Mouse (Mus musculus) frontal cortex, adult (tissue): ENCODE measurements around the gene Rab3a.

Experiments used
- ATAC-seq: cut with Nextera tagmentation; 2 replicates; pipeline ENCODE4 v1.9.2; 2017; ENCODE audit warnings: mild to moderate bottlenecking, moderate library complexity, mixed read lengths; ENCODE audit not compliant: low TSS enrichment

The Rab3a gene

DNA sequence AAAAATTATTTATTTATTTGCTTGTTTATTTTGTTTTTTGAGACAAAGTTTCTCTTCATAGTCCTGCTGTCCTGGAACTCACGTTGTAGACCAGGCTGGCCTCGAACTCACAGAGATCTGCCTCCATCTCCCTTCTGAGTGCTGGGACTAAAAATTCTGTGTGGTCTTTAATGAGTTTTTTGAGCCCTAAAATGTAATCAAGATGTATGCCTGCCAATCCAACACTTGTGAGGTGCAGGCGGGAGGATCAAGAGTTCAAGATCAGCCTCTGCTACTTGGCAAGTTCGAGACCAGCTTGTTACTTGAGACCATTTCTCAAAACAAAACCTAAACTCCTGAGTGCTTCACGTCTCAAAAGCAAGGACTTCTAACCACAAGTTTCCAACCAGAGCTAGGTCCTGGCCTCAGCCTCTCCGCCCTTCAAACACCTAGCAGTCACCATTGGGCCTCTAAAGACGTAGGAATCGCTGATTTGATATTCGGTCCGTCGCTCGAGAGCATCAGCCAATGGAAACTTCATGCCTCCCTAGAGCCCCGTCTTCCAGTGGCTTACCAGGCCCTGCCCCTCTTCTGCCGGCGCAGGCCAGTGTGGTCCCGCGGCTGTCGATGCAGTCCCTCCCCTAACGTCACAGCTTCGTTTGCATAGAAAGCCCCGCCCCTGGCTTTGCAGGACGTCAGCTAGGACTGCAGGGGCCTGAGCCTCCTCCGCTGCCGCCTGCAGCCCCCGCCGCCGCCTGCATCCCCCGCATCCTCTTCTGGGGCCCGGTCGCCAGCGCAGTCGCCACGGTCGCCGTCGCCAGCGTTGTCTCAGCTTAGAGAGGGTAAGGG lies at the start of gene Rab3a:
Rab3a (plus strand) TSS at position 637 of the 828 bp plus-strand sequence.
- ATAC-seq = peak; percentile 80

DNA sequence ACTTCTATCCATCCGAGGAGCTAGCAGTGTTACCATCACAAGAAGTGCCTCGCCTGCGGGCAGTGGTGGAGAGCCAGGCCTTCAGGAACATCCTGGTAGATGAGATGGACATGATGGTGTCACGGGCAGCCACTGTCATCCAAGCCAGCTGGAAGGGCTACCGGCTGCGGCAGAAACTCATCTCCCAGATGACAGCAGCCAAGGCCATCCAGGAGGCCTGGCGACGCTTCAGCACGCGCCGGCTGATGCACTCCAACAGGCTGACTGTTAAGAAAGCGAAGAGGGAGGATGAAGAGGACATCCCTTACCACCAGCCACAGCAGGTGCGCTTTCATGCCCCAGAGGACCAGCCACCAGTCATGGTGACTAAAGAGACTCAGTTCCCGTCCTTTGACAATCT lies 46.2 kb upstream of the Rab3a start:
- ATAC-seq = no peak

DNA sequence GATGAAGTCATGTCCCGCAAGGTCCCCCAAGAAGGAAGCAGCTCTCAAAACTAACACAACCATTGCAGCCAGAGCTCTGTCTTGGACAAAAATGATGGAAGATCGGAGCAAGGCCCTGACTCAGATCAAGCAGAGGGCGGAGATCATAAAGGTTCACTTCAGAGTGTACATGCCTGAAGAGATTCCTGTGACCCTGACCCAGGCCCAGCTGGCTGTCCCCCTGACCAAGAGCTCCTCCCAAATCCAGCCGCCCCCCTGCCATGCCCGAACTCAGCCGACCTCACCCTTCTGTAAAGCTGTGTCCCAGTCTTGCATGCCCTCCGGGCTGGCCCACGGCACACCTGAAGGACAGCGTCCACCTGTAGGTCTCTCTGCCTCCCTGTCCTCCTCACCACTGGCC lies 44.7 kb upstream of the Rab3a start:
- no peak for ATAC-seq

- no peak for ATAC-seq
These were observed 44.2 kb upstream of the Rab3a start for GRCm38 (mm10) chr8:70710296-70710695.

DNA sequence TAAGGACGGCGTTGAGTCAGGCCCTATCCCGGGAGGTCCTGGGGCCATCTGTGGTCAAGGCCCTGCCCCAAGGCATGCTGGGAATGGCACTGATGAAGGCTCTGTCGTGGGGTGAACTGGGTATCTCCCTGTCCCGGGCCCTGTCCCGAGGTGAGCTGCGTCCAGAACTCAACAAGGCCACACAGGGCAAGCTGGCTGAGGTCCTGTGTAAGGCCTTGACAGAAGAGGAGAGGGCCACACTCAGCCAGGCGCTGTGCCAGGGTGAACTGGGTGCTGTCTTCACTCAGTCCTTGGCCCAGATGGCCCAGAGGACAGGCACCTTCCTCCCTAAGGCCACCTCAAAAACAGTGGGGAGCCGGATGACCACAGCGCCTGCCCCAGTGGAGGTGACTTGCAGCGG lies 43.4 kb upstream of the Rab3a start:
- ATAC-seq = no peak

DNA sequence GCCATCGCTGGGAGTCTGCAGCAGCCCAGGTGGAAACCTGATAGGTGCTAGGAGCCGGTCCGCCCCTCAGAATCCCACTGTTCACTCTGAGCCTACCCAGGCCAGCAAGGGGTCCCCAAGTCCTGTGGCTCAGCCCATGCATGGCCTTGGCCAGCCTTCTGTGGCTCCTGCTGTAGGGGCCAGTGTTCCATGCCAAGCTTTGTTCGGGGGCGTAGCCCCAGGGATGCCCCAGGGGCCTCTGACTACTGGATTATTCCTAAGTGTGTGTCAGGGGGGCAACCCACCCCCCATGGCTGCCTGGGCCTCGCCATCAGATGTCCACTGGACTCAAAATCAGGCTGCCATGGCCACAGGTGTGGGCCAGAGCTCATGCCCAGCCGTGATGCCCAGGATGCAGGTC lies 40.5 kb upstream of the Rab3a start:
- ATAC-seq = no peak

- ATAC-seq = no peak
These were observed 39.4 kb upstream of the Rab3a start for GRCm38 (mm10) chr8:70715086-70715485.

DNA sequence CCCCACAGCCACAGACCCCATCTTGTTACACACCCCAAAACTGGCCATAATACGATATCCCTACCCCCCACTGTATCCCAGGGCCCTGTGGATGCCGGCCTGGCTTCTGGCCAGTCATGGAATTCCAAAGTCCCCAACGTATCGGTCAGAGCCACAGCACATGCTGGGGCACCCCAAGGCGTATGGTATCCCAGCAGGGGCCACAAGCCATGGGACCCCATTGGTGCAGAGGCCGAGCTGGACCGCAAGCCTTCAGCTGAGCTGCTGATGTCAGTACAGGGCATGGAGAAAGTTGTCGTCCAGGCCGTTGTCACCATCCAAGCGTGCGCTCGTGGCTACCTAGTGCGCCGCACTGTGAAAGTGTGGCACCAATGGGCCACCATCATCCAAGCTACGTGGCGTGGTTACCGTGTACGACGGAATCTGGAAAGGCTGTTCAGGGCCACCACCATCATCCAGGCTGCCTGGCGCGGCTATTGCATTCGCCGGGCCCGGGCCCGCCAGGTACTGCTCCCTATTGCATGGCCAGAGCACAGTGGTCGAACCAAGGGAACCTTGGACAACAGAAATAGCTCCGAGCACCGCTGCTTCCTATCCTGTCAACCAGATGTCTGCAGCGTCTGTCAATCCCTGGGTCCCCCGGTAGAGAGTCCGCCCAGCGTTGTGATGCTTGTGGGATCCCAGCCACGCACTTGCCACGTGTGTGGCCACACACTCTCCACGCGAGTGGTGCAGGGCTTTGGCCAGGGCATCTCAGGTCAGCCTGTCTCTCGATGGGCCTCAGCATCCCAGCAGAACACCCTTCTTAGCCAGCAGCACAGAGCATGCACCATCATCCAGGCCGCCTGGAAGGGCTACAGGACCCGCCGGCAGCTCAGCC lies 37.7 kb upstream of the Rab3a start:
- no peak for ATAC-seq

DNA sequence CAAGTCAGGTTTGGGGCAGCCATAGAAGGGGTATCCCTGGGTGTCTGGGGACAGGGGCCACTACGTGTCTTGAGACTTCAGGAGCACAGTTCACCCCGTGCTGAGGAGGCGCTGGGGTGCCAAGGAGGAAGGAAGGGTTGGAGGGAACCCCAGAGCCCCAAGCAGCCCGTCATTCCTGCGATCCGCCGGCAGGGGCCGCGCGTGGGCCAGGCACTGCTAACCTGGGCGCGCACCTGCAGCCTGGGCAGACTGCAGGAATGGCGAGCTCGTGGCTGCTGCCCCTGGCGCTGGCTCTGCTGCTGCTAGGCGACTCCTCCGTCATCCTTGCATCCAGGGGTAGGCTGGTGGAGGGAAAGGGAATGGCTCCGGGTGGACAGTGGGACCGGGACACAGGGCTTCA lies 36.2 kb upstream of the Rab3a start, which contains the start of gene Gm3336:
Gm3336 (plus strand) TSS at position 247 of the 400 bp plus-strand sequence.
- peak; percentile 74 for ATAC-seq

DNA sequence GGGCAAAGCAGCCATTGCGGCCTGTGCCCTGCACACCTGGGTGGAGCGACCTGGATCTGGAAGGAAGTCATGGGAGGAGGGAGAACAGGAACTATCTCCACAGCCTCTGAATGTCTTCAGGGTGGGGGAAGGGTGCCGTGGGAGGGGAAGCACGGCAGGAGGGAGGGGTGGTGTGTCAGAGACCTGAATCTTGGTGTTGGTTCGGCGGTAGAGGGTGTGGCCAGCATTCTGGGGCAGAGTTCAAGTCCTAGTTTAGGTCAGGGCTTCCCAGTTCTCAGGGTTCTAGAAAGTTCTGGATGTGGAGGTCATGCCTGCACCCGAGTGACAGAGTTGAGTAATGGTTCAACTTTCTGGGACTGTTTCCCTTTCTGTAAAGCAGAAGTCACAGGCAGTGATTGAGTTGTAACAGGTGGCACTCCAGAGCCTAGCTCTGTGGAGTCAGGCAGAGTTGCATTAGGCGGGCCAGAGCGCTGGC lies 34.6 kb upstream of the Rab3a start:
- no peak for ATAC-seq

DNA sequence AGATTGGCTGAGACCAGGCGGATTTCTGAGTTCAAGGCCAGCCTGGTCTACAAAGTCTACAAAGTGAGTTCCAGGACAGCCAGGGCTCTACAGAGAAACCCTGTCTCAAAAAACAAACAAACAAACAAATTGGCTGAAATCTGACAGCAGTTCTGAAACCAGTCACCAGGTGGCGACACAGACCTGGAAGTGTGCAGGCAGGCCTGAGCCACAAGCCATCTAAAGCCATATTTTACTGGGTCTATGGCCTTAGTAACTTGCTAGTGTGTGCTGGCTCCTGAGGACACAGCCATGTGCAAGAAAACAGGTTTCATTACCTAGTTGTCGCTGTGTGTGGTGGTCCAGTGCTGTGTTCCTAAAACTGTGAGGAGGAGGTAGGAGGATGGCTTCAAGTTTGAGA lies 33.7 kb upstream of the Rab3a start:
- 0 out of 2 replicates have a peak, but pooled peaks have one; percentile 56 for ATAC-seq

- no peak for ATAC-seq
These were observed 32.9 kb upstream of the Rab3a start for GRCm38 (mm10) chr8:70721601-70722000.

DNA sequence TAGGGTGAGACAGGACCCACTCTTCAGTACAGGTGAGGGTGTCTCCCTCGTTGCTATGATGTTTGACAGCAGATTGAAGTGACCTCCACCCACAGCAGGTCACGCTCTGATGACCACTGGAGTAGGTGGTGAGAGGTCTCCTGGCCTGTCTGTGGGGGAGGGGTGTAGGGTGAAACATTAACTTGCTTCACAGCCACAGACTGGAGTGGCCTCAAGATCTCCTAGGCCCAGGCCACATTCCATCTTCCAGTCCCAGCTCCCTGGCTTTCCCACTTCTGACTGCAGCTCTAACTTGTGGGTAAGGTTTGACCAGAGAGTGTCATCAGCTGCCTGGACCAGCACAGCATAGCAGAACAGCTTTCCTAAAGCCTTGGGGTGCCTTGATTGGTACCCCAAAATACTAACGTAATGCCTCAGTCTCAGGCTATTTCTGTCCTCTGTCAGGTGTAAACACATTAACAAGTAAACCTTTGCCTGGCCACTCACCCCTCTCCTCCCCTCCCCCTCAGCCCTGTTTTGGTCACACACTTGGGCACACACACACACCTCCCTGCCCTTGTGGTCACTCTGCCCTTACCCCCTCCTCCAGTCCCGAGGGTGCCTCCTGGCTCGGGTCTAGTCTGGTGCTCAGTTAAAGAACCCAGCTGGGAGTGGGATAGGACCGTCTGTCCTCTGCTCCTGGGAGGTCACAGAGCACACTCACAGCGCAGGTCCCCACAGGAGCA lies 30.8 kb upstream of the Rab3a start, which contains the start of gene Pde4c:
Pde4c (plus strand) TSS at position 235 of the 725 bp plus-strand sequence.
- ATAC-seq = no peak

- ATAC-seq = no peak
These were observed 30.3 kb upstream of the Rab3a start for GRCm38 (mm10) chr8:70724216-70724615.

GRCm38 (mm10) chr8:70725792-70726447 lies 28.6 kb upstream of the Rab3a start:
- ATAC-seq = no peak

DNA sequence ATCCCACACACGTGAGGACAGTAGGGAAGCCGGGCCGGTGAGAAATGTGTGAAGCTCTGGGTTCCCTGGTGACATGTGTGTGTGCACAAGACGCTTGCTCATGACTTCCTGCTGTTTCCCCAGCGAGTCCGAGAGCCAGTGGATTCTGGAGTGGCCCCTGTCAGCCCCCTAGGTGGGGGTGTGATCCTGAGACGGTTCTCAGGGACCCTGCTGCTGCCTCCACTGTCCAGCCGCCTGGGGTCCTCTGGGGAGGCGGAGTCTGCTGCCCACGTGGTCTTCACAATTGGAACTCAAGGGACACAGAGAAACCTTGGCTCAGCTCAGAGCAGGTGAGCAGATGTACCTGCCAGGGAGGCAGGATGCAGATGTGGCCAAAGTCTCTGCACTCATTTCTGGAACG lies 27.8 kb upstream of the Rab3a start:
- ATAC-seq = no peak

GRCm38 (mm10) chr8:70729808-70730475 lies 24.5 kb upstream of the Rab3a start:
- peak; percentile 20; the same call in 1 of the 2 replicates for ATAC-seq

DNA sequence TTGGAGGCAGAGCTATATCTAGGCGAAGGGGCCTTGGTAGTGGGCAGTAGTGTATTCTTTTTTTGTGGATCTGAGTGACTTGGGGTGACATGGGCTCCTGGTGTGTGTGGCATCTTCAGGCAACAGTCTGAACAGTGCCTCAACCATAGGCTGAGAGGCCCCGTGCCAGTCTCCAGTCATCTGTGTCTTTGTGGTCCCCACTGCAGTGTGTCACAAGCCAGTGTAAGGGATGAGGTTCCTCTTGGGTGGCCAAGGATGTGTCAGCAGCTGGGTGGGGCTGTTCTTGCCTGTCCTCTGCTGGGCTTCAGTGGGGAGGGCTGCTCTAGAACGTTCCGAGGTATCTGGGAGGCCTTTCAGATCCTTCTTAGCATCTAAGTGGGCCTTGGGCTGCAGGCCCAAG lies 23.5 kb upstream of the Rab3a start:
- no peak for ATAC-seq

GRCm38 (mm10) chr8:70737705-70738104 lies 16.8 kb upstream of the Rab3a start:
- ATAC-seq = no peak

DNA sequence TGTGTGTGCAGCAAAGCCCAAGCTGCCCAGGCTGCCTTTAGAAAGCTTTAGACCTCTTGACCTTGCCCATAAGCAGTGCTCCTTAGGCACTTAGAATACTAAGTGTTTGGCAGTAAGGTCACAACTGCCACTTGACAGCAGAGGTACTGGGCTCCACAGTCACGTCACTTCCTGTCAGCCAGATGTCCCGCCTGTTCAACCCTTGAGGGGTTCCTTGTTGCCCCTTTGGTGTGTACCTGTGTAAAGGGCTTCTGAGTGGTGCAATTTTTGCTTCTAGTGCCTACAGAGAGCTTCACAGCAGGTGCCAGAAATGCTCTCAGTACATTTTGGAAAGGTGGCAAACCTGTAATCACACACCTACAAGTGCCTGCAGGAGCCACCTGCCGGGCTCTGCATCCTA lies 16.3 kb upstream of the Rab3a start:
- ATAC-seq = no peak

GRCm38 (mm10) chr8:70741661-70742060 lies 12.8 kb upstream of the Rab3a start:
- no peak for ATAC-seq
